Mouse (Mus musculus) myocyte (in vitro differentiated cells): ENCODE results near the gene Rab30. TPM values are rescaled to one million over a fixed set of nuclear protein-coding genes. Genes with fewer than 3 reads are reported as not detected.

Experiments
- H3K27me3 ChIP-seq: one replicate; pipeline ENCODE4 v1.6.1; 2011; ENCODE audit not compliant: control insufficient read depth, insufficient read depth, insufficient read length
- H3K36me3 ChIP-seq: one replicate; pipeline ENCODE4 v1.6.1; 2011; ENCODE audit not compliant: control insufficient read depth, insufficient read depth
- H3K4me2 ChIP-seq: one replicate; pipeline ENCODE4 v1.6.1; 2011; ENCODE audit warnings: low read depth, control low read depth
- H3K4me3 ChIP-seq: one replicate; pipeline ENCODE4 v1.5.1; 2011; ENCODE audit warnings: mild to moderate bottlenecking, control low read depth, moderate library complexity
- H3K79me2 ChIP-seq: one replicate; pipeline ENCODE4 v1.6.1; 2011; ENCODE audit not compliant: control insufficient read depth, insufficient read depth
- H3ac ChIP-seq: one replicate; pipeline ENCODE4 v1.6.1; 2011; ENCODE audit not compliant: control insufficient read depth, insufficient read length
- CEBPB ChIP-seq: IDR thresholded peaks from 2 replicates; pipeline ENCODE4 v1.6.1; 2011; ENCODE audit warnings: mild to moderate bottlenecking, moderate library complexity; ENCODE audit not compliant: poor library complexity, insufficient read depth, severe bottlenecking
- E2F4 ChIP-seq: IDR thresholded peaks from one replicate; pipeline ENCODE4 v1.6.1; 2011; ENCODE audit warnings: mild to moderate bottlenecking, control low read depth, moderate library complexity; ENCODE audit not compliant: insufficient read depth
- MAX ChIP-seq: IDR thresholded peaks from one replicate; pipeline ENCODE4 v1.6.1; 2011; ENCODE audit warnings: low read depth, mild to moderate bottlenecking, control low read depth
- MYOD1 ChIP-seq, 3 experiments: IDR thresholded peaks; one replicate each; pipeline ENCODE4 v1.6.1; 2011; ENCODE audit warnings: control low read depth in 2 of 3, low read depth in 2 of 3, mild to moderate bottlenecking in 2 of 3, moderate library complexity in 1 of 3; ENCODE audit not compliant: insufficient read length in 2 of 3, control insufficient read depth in 1 of 3
- MYOG ChIP-seq, 3 experiments: IDR thresholded peaks; one replicate each; pipeline ENCODE4 v1.6.1; 2011; ENCODE audit warnings: control low read depth in 2 of 3, low read depth in 2 of 3, mild to moderate bottlenecking in 2 of 3; ENCODE audit not compliant: insufficient read length in 2 of 3, control insufficient read depth in 1 of 3, insufficient read depth in 1 of 3
- POLR2A ChIP-seq: IDR thresholded peaks from one replicate; pipeline ENCODE4 v1.6.1; 2011; ENCODE audit warnings: low read depth, mild to moderate bottlenecking, control low read depth, moderate library complexity; ENCODE audit not compliant: insufficient read length
- POLR2AphosphoS2 ChIP-seq: IDR thresholded peaks from one replicate; pipeline ENCODE4 v1.6.1; 2011; ENCODE audit warnings: low read depth, control low read depth; ENCODE audit not compliant: insufficient read length
- REST ChIP-seq: IDR thresholded peaks from one replicate; pipeline ENCODE4 v1.6.1; 2011; ENCODE audit warnings: mild to moderate bottlenecking, control low read depth, moderate library complexity; ENCODE audit not compliant: insufficient read depth, insufficient read length
- SRF ChIP-seq: IDR thresholded peaks from one replicate; pipeline ENCODE4 v1.6.1; 2011; ENCODE audit warnings: low read depth; ENCODE audit not compliant: control insufficient read depth, insufficient read length
- TCF12 ChIP-seq: IDR thresholded peaks from one replicate; pipeline ENCODE4 v1.6.1; 2011; ENCODE audit warnings: mild to moderate bottlenecking, control low read depth; ENCODE audit not compliant: poor library complexity, insufficient read depth, severe bottlenecking
- TCF3 ChIP-seq: IDR thresholded peaks from one replicate; pipeline ENCODE4 v1.6.1; 2011; ENCODE audit warnings: low read depth, control low read depth; ENCODE audit not compliant: insufficient read length
- USF1 ChIP-seq: IDR thresholded peaks from one replicate; pipeline ENCODE4 v1.6.1; 2011; ENCODE audit warnings: low read depth, mild to moderate bottlenecking, control low read depth, moderate library complexity
- polyA plus RNA-seq: library from polyadenylated mRNA; unstranded; fragments of >200 nt; fragmentation: generic; extraction: Trizol; gene quantifications from one replicate; pipeline ENCODE4 v1.2.1, GENCODE M21; 2012; ENCODE audit warnings: missing spikeins

Rab30 gene
- polyA plus RNA-seq, 1 experiment: 2.7 TPM

- no peaks in the 10 kb centered on the region for H3K36me3 ChIP-seq
Observed at GRCm38 (mm10) chr7:92779058-92779457, 37.7 kb downstream of the Rab30 start.

GRCm38 (mm10) chr7:92781361-92781760 is 40.0 kb downstream of the Rab30 start:
- Histone ChIP-seq H3K4me3 (no peak overlapping the region), H3K4me2 (no peak overlapping the region), H3ac (no peak overlapping the region), H3K36me3 (no peaks in the 10 kb centered on the region), H3K27me3 (no peaks in the 10 kb centered on the region), H3K79me2 (no peaks in the 10 kb centered on the region)
- TF ChIP-seq POLR2A (no peak), REST (no peak), CEBPB (no peak), TCF3 (no peak)

More at GRCm38 (mm10) chr7:92779058-92779457, 37.7 kb downstream of the Rab30 start:
- Histone ChIP-seq H3ac (no peak overlapping the region), H3K4me2 (no peak overlapping the region), H3K27me3 (no peaks in the 10 kb centered on the region), H3K4me3 (no peak overlapping the region), H3K79me2 (no peaks in the 10 kb centered on the region)
- TF ChIP-seq REST (no peak), E2F4 (no peak), CEBPB (no peak), USF1 (no peak), MYOD1 (IDR thresholded peaks at IDR 0.05; ENCODE audit: control insufficient read depth in 1 of 3, insufficient read length in 2 of 3, low read depth in 2 of 3) (no peak), SRF (no peak), TCF3 (no peak), TCF12 (no peak), POLR2AphosphoS2 (no peak)

GRCm38 (mm10) chr7:92781948-92782347 is 40.5 kb downstream of the Rab30 start:
- Histone ChIP-seq H3K4me3 (no peak overlapping the region), H3K79me2 (no peaks in the 10 kb centered on the region), H3ac (no peak overlapping the region), H3K4me2 (no peak overlapping the region), H3K36me3 (no peaks in the 10 kb centered on the region), H3K27me3 (no peaks in the 10 kb centered on the region)
- no peak for TF ChIP-seq POLR2AphosphoS2
- no peak for TF ChIP-seq CEBPB
- no peak for TF ChIP-seq MAX
- no peak for TF ChIP-seq E2F4
- no peak for TF ChIP-seq MYOD1 (IDR thresholded peaks at IDR 0.05; ENCODE audit: control insufficient read depth in 1 of 3, insufficient read length in 2 of 3, low read depth in 2 of 3)
- TF ChIP-seq MYOG (IDR thresholded peaks at IDR 0.05; ENCODE audit: control insufficient read depth in 1 of 3, insufficient read depth in 1 of 3, insufficient read length in 2 of 3, low read depth in 2 of 3): no peak
- TF ChIP-seq POLR2A: no peak
- TF ChIP-seq TCF12: no peak
- no peak for TF ChIP-seq USF1
- no peak for TF ChIP-seq SRF
- TF ChIP-seq TCF3: no peak
- TF ChIP-seq REST: no peak

- Histone ChIP-seq H3K36me3 (no peaks in the 10 kb centered on the region), H3K79me2 (no peaks in the 10 kb centered on the region), H3K27me3 (no peaks in the 10 kb centered on the region), H3ac (no peak overlapping the region), H3K4me3 (no peak overlapping the region), H3K4me2 (no peak overlapping the region)
- TF ChIP-seq USF1: no peak
- no peak for TF ChIP-seq TCF12
- no peak for TF ChIP-seq MYOG (IDR thresholded peaks at IDR 0.05; ENCODE audit: control insufficient read depth in 1 of 3, insufficient read depth in 1 of 3, insufficient read length in 2 of 3, low read depth in 2 of 3)
- no peak for TF ChIP-seq CEBPB
- no peak for TF ChIP-seq POLR2A
- no peak for TF ChIP-seq MYOD1 (IDR thresholded peaks at IDR 0.05; ENCODE audit: control insufficient read depth in 1 of 3, insufficient read length in 2 of 3, low read depth in 2 of 3)
- TF ChIP-seq MAX: no peak
- no peak for TF ChIP-seq E2F4
- no peak for TF ChIP-seq TCF3
- no peak for TF ChIP-seq REST
- TF ChIP-seq SRF: no peak
- TF ChIP-seq POLR2AphosphoS2: no peak
Observed at GRCm38 (mm10) chr7:92782511-92782910, 41.1 kb downstream of the Rab30 start.

- H3K36me3 ChIP-seq: no peaks in the 10 kb centered on the region
- H3K4me3 ChIP-seq: no peak overlapping the region
- no peaks in the 10 kb centered on the region for H3K27me3 ChIP-seq
- H3K4me2 ChIP-seq: no peak overlapping the region
- no peak for TF ChIP-seq MYOD1 (IDR thresholded peaks at IDR 0.05; ENCODE audit: control insufficient read depth in 1 of 3, insufficient read length in 2 of 3, low read depth in 2 of 3)
- TF ChIP-seq TCF12: no peak
- no peak for TF ChIP-seq POLR2AphosphoS2
- no peak for TF ChIP-seq E2F4
- no peak for TF ChIP-seq POLR2A
- TF ChIP-seq REST: no peak
- no peak for TF ChIP-seq SRF
- no peak for TF ChIP-seq TCF3
- no peak for TF ChIP-seq MAX
- no peak for TF ChIP-seq MYOG (IDR thresholded peaks at IDR 0.05; ENCODE audit: control insufficient read depth in 1 of 3, insufficient read depth in 1 of 3, insufficient read length in 2 of 3, low read depth in 2 of 3)
- TF ChIP-seq USF1: no peak
- TF ChIP-seq CEBPB: no peak
- no peak overlapping the region for H3ac ChIP-seq
- H3K79me2 ChIP-seq: no peaks in the 10 kb centered on the region
Observed at GRCm38 (mm10) chr7:92783166-92783806, 41.9 kb downstream of the Rab30 start.
